Mouse (Mus musculus): ENCODE results near the gene Pikfyve.
"Not testable (repeated sequence)": the region's sequence is repeated elsewhere in the genome, so short reads cannot be mapped to it uniquely, and the experiment has no call there.

DNA sequence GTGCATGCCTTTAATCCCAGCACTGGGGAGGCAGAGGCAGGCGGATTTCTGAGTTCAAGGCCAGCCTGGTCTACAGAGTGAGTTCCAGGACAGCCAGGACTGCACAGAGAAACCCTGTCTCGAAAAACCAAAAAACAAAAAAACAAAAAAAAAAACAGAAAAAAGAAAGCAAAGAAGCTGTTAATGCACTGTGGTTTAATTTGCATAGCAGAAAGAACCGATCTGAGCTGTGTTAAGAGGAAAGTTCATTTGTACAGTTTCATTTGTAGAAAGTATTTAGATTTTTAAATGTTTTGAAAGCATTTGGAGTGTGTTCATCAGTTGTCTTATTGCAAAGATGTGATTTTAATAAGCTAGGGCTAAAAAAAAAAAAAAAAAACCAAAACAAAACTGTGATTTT lies 43.3 kb downstream of the Pikfyve start:
- not testable (repeated sequence) for TF ChIP-seq CTCF (IDR thresholded peaks at IDR 0.05; ENCODE audit: borderline replicate concordance, insufficient read depth, low read depth, low read length); POLR2A (IDR thresholded peaks at IDR 0.05; ENCODE audit: borderline replicate concordance, insufficient read depth, low read length)
